Mouse (Mus musculus): ENCODE measurements around the gene Zfp672.
"Not testable (repeated sequence)": the region's sequence is repeated elsewhere in the genome, so short reads cannot be mapped to it uniquely, and the experiment has no call there.

The Zfp672 gene

DNA sequence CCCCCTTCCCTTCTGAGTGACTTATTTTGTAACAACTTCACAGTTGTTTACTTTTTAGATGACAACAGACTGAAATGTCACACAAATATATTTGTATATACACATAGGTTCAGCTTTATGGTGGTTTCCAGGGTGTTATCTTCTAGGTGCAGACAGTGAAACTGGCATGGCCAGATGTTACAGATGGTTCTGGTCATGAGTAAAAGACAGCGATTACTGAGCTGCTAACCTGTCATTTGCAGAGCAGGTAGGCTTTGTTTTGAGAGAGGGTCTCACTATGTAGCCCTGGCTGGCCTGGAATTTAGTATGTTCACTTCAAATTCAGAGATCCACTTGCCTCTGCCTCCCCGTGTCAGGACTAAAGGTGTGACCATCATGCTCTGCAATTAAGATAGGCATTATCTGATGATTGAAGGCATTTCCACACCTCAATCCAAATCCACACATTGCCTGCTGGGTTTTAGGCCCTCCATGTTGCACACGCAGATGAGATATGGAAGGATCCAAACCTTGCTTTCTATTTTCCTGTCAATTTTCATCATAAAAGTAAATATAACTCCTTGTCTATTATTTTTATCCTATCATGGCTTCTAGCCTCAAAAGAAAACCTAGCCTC is 5.4 kb downstream of the Zfp672 start:
- DNase-seq = no peak

DNA sequence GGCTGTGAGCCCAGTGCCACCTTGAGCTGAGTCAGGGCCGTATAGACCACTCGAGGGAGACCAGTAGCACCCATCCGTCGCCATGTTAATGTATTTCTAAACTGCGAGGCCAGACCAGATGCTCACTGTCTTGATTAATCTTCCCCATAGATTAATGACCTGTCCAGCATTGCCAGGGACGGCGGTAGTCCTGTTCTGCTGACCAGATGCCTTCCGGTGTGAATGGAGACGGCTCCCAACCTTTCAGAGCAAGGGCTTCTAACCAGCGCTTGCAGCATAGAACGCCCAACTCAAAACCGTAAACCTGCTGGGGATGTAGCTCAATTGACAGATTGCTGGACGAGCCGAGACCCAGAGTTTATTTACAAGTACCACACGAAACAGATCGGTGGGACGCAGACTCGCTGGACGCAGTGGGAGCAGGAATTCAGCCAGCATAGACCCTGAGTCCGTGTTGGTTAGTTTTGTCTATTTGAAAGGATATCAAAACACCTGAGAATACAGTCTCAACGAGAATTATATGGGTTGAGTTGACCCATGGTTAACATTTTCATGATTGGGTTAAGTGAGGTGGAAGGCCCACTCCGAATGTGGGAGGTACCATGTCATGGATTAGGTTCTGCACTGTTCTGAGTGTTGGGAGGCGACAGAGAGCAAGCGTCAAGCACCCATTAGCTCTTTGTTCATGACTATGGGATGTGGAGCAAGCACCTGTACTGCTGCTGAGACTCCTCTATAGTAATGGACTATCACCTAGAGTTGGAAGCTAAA is 6.4 kb downstream of the Zfp672 start:
- DNase-seq = no peak

DNA sequence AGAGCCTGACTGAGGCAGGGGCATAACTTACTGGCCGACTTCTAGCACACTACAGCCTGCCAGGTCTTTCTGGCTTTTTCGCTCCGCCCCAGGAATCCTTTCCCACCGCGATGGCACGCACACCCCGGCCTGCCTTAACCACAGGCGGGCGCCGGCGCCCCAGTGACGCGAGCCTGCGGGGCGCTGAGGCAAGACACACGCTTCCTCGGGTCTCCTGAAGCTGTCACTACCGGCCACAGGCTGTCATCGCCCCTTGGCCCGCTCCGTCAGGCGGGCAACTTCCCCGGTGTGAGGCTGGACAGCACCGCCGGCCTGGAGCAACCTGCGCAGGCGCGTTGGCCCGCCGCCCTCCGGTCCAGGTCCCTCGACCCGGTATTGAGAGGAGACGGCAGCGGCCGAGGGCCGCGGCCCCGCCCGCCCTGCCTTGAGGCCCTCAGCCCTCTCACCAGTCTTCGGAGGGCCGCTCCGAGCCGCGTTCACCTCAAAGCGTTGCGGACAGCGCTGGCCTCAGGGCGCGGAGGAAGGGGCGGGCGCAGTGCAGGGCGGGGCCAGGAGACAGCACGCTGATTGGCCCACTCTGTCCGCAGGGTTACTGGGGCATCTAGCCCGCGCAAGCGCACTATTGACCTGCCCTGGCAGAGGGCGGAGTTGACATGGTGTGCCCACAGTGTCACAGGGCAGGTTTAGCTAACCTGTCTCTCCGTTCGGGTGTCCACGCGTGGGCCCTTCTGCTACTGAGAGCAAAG is 7.1 kb downstream of the Zfp672 start:
- DNase-seq = peak; percentile 98

DNA sequence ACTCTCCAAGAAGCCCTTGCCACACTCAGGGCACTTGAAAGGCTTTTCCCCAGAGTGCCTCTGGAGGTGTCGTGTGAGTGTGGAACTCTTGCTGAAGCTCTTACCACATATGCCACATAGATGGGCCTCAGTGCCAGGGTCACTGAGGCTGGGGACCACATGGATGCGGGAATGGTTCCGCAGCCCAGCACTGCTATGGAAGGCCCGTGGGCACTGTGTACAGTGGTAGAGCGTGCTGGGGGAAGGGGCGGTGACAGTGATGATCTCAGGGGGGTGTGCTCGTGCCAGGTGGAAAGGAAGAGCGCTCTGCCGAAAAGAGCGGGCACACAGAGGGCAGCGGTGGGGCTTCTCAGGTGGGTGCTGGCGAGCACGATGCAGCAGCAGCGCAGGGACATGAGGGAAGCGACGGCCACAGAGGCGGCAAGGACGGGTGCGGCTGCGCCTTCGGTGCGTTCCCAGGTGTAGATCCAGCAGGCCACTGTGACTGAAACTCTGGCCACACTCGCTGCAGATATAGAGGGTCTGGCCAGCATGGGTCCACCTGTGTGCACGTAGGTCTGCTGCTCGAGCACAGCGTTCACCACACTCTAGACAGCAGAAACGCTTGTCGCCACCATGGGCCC is 13.3 kb downstream of the Zfp672 start:
- DNase-seq = no peak

DNA sequence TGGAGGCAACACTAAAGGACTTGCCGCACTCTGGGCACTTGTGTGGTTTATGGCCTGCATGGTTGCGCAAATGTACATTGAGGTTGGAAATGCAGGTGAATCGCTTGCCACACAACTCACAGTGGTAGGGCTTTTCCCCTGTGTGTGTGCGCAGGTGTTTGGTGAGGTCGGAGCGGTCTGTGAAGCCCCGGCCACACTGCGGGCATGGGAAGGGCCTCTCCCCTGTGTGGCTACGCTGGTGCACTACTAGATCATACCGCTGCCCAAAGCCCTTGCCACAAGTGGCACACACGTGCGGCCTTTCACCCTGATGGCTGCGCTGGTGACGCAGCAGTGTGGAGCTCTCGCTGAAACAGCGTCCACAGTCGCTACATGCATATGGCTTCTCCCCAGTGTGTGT is 13.8 kb downstream of the Zfp672 start:
- DNase-seq = no peak

GRCm38 (mm10) chr11:58315536-58316168 is 14.5 kb downstream of the Zfp672 start:
- no peak for DNase-seq

DNA sequence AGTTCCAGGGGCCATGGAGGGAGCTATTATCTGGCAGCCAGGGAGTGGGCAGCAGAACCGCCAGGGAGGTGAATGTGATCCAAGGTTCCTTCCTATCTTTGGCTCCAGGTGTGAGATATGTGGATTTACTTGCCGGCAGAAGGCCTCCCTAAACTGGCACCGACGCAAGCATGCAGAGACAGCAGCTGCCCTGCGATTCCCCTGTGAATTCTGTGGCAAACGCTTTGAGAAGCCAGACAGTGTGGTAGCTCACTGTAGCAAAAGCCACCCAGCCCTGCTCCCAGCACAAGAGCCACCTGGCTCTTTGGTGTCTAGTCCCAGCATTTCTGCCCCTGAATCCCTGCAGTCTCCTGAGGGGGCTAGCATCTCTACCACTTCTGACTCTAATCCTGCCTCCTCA is 16.1 kb downstream of the Zfp672 start:
- DNase-seq = no peak

DNA sequence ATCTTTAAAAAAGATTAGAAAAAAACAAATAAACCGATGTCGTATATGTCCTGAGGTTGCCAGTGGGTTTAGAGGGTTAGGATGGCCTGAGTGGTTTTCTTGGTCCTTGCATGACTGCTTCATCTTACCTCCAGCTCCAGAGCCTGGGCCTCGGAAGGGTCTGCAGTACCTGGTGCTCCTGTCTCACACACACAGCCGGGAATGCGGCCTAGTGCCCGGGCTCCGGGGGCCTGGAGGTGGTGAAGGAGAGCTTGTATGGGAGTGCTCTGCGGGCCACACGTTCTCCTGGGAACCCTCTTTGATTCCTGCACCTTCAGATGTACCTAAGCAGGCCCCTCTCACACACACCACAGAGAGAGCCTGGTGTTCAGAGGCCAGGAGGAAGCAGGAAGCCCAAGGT is 21.5 kb downstream of the Zfp672 start:
- DNase-seq = no peak

GRCm38 (mm10) chr11:58307411-58308080 is 22.6 kb downstream of the Zfp672 start:
- DNase-seq = peak; percentile 46

DNA sequence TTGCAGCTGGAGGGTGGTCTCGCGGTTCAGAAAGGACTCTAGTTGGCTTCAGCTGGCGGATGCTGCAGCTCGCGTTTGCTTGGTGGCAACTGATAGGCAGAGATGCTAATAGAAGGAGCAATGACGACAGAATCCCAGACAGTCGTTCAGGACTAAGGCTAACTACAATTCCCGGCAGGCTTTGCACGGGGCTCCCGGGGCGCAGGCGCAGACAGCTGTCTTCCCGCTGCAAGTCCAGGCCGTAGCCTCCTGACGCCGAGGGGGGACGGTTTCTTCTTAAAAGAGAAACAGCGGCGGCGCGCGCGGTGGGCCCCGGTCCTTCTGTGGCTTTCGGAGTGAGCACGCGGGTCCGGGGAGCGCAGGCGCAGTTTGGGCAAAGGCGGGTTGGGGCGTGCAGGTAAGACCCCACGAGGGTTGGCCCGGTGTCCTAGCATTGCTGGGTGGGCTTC is 23.3 kb downstream of the Zfp672 start, which contains the start of gene Zfp692:
Gene Zfp692 (plus strand): TSS at position 210 of the 449 bp plus-strand sequence.
- DNase-seq = peak; percentile 94

- DNase-seq = not testable (repeated sequence)
Measured at GRCm38 (mm10) chr11:58305299-58305698, 24.8 kb downstream of the Zfp672 start.

DNA sequence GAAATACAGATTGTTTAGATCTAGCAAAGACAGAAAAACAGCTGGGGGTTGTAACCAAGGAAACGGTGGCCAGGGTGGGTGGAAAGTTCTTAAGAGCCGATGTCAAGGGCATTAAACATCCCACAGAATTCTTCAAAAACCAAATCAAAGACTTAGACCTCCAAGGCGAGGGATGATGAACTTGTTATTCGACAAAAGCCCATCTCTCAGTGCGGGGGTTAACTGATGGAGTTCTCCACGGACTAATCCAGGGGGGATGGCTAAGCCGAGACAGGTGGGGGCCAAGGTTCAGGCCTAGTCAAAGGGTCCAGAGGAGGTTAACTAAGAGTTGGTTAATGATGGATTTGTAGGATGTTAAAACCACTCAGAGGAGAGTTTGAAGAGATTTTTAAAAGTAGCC is 26.5 kb downstream of the Zfp672 start:
- DNase-seq = no peak

GRCm38 (mm10) chr11:58302774-58303445 is 27.2 kb downstream of the Zfp672 start:
- no peak for DNase-seq

DNA sequence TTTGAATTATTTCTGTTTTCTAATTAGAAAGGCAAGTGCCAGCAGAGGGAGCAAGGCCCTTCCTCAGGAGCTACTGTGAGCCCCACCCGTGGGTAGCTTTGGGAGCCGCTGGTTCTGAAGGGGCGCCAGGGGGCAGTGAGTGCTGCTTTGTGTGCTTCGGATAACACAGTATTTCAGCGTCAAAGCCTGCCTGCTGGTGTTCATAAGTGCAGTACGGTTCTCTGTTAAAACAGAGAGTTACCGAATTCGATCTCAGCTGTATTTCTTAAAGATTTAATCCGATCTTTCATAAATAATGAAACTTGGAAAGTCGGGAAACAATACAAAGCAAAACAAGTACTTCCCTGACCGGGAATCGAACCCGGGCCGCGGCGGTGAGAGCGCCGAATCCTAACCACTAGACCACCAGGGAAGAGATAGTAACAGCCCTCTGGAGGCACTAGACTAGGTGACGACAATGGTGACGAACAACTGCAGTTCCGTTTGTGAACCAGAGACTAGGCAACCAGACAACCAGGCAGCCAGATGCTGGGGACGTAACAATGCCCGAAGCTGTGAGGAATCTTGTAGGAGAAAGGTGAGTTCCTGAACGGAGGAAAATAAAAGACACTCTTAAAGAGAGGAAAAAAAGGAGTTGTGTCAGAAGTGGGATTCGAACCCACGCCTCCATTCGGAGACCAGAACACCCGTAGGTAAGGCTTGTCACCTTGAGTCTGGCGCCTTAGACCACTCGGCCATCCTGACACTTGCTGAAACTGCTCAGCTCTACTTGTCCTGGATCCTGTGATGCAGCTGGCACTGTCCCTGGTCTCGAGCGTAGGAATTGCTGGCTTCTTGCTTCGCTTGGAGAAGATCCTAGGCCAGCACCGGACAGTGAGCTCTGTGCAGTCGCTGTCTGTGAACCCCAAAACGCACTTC is 28.0 kb downstream of the Zfp672 start:
- DNase-seq = peak; percentile 97

GRCm38 (mm10) chr11:58301057-58301456 is 29.1 kb downstream of the Zfp672 start:
- peak; percentile 79 for DNase-seq

GRCm38 (mm10) chr11:58297396-58297795 is 32.7 kb downstream of the Zfp672 start:
- no peak for DNase-seq

GRCm38 (mm10) chr11:58292791-58293190 is 37.3 kb downstream of the Zfp672 start:
- DNase-seq = no peak

DNA sequence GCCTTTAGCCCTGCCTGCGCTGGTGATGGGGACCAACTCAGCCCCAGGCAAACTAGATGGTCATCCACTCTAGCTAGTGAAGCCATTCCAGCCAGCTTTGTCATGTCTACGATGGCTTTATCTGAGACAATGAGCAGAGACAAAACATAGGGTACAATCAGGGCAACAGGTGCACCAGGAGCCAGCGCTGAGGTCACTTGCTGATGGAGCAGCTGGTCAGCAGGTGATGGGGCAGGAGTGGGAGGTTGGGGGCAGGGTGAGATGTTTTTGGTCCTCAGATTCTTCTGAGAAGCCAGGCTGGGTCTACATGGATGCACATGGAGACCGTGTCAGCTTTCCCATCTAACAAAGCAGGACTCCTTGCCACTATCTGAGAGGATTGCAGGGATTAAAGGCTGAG is 39.3 kb downstream of the Zfp672 start:
- DNase-seq = no peak

DNA sequence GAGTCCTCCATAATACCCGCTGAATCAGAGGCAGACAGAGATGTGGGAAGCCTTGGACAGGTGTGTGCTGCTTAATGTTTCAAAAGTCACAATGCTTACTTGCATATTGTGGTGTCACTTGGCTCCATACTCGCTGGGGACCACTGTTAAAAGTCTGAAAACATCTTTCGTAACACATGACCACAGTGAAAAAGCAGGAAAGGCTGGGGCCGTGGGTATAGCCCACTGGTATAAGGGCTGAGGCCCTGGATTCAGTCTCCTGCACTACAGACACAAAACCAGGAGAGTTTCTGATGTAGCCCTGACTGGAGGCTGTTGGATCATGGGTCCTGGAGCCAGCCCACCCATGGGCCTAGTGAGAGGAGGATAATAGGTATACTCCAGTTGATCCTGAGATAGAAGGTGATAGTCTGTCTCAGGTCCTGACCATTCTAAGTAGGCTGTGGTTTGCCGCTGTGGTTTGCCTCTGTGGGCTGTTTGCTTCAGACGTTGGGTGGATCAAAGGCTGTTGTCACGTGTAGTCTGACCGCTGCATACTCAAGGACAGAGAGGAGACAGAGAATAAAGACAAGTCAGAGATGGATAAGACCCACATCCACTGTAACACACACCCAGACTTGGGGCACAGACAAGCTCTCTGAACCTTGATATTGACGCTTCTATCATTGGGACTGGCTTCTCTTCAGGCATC is 40.0 kb downstream of the Zfp672 start:
- no peak for DNase-seq

DNA sequence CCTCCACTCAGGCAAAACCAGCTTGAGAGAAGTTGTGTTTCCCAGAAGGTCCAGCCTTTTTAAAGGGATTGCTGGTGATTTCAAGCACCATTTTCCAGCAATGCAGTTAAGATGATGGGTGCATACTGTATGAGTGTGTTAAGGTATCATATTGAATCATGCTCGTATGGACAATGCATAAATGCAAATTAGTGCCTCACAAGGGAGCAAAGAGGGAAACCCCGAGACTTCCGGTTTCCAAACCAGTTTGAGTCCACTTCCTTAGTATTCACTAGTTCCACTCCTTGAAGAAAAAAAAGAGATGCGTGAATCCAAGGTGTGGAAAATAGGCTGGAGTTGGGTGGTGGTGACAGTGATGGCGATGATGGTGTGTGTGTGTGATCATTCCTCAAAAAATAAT is 47.6 kb downstream of the Zfp672 start:
- no peak for DNase-seq

All from lung, postnatal 14 days (tissue).